Mouse (Mus musculus) hematopoietic stem cell, adult 5-6 weeks (primary cell): ENCODE measurements around the gene Tia1. TPM values are rescaled to one million over a fixed set of nuclear protein-coding genes. Genes with fewer than 3 reads are reported as not detected.
A peak's percentile ranks its signal among the peaks of the same experiment; 100 is the strongest.

Experiments used
- ATAC-seq, 2 experiments: fragments of 125-278 bp in 1 of 2; replicated peaks in 1 of 2; 2 replicates each; pipeline ENCODE4 v1.8.0; 2016 to 2017; ENCODE audit warnings: inconsistent platforms in 2 of 2, mild to moderate bottlenecking in 2 of 2, moderate number of reproducible peaks in 2 of 2, low read depth in 1 of 2, moderate TSS enrichment in 1 of 2; ENCODE audit not compliant: low FRiP score in 2 of 2, poor library complexity in 2 of 2, severe bottlenecking in 2 of 2, insufficient read depth in 1 of 2, low TSS enrichment in 1 of 2
- total RNA-seq: library from RNA; stranded (forward); fragments of 172-1452, 232-1000 nt; gene quantifications from 2 replicates; pipeline ENCODE4 v1.2.3, GENCODE M21; 2017

The Tia1 gene
- total RNA-seq, 1 experiment from 2014 or later: 129 TPM

- no peak for ATAC-seq
Measured at GRCm38 (mm10) chr6:86463079-86463478, 59.1 kb downstream of the Tia1 start.

DNA sequence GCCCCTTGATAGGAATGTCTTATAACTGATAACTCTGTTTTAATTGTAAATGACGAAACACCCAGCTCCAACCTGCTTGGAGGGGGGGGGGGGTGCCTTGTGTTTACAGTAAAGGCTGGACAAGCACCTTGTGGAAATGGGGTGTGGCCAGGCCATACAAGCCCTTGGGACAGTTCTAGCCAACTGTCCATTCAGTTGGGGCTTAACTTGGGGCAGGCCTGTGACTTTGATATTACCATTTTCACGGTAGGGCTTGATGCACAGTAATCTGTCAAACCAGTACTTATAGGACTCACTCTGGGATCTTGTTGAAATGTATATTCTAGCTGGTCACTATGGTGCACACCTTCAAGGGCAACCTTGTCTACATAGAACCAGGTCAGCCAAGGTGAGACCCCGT, 67.3 kb downstream of the Tia1 start:
- ATAC-seq: no peak

- ATAC-seq: peak in 1 of 2 experiments; percentile 20; a peak in 2 of 4 replicates
Measured at GRCm38 (mm10) chr6:86471760-86472099, 67.7 kb downstream of the Tia1 start.

- ATAC-seq: peak; percentile 90 to 92
Measured at GRCm38 (mm10) chr6:86472100-86472955, 68.3 kb downstream of the Tia1 start.

- no peak for ATAC-seq
Measured at GRCm38 (mm10) chr6:86473077-86473476, 69.1 kb downstream of the Tia1 start.

- no peak for ATAC-seq
Measured at GRCm38 (mm10) chr6:86474072-86474471, 70.1 kb downstream of the Tia1 start.

- no peak for ATAC-seq
Measured at GRCm38 (mm10) chr6:86474646-86475181, 70.7 kb downstream of the Tia1 start.

DNA sequence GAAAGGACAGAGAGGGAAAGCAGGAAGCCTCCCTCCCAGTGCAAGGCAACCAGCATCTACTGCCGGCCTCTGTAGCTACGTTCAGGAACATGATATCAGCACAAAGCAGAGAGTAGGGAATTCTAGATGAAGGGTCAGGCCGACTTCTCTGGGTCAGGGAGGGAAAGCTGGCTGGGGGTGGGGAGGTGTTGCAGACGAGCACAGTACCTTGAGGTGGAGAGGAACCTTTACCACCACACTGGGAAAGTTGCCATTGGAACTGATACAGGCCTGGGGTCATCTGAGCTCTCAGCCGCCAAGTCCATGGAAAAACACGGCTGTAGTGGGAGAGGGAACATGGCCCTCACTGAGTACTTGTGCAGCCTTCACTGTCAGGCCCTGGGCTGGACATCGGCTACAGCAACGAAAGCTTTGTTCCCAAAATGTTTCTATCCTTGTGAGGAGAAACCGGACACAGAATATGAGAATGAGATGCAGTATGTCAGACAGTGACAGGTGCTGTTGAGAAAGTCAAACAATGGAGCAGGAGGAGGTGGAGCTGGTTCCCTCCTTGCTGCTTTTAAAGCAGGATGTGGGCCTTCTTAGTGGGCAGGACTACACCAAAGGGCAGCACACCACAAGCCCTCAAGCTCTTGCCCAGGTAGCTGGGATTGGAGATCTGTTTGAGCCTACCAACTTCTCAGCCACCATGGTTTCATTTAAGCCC, 71.6 kb downstream of the Tia1 start:
- no peak for ATAC-seq

GRCm38 (mm10) chr6:86476931-86477330, 72.9 kb downstream of the Tia1 start:
- no peak for ATAC-seq

GRCm38 (mm10) chr6:86479311-86479710, 75.3 kb downstream of the Tia1 start:
- peak; percentile 30 to 44; a peak in 1 of 4 replicates for ATAC-seq

GRCm38 (mm10) chr6:86479816-86480188, 75.8 kb downstream of the Tia1 start:
- no peak for ATAC-seq

GRCm38 (mm10) chr6:86480189-86480831, 76.3 kb downstream of the Tia1 start:
- 0 out of 4 replicates have a peak, but pooled peaks of 1 of the 2 experiments have one; percentile 23 for ATAC-seq

GRCm38 (mm10) chr6:86481871-86482270, 77.9 kb downstream of the Tia1 start:
- ATAC-seq: no peak

Other genes starting within 250 kb of the Tia1 start
- gene Tgfa, start 209.0 kb upstream of the Tia1 start, total RNA-seq: 0.25 TPM in 1 of 2 replicates, not detected in the other
- 58.5 and 66.4 TPM in 2 replicates for gene Fam136a, start 38.6 kb upstream of the Tia1 start, total RNA-seq
- gene Snrpg, start 32.9 kb upstream of the Tia1 start, total RNA-seq: 38.8 and 47.3 TPM in 2 replicates
- 29.1 and 57.0 TPM in 2 replicates for gene Pcyox1, start 7.1 kb upstream of the Tia1 start, total RNA-seq
- gene Gm44790, start 22.4 kb downstream of the Tia1 start, total RNA-seq: not detected in 2 replicates
- gene C87436, start 34.2 kb downstream of the Tia1 start, total RNA-seq: 29.6 and 30.8 TPM in 2 replicates
- 84.5 and 121 TPM in 2 replicates for gene Pcbp1, start 122.1 kb downstream of the Tia1 start, total RNA-seq
- 0.69 and 6.6 TPM in 2 replicates for gene Asprv1, start 223.9 kb downstream of the Tia1 start, total RNA-seq